Mouse (Mus musculus) kidney, postnatal 0 days (tissue): ENCODE measurements around the gene Ahnak. TPM values are rescaled to one million over a fixed set of nuclear protein-coding genes. Genes with fewer than 3 reads are reported as not detected.
A peak's percentile ranks its signal among the peaks of the same experiment; 100 is the strongest.

Experiments used
- ATAC-seq: fragments of 200-750 bp; cut with Nextera tagmentation; replicated peaks from 2 replicates; pipeline ENCODE4 v1.8.0; 2017; ENCODE audit warnings: low read depth, moderate number of reproducible peaks, moderate TSS enrichment, moderate library complexity; ENCODE audit not compliant: low FRiP score
- DNase-seq: peaks from one replicate; pipeline ENCODE4 v3.0.0-alpha.2; 2016; ENCODE audit warnings: low spot score
- H3K27ac ChIP-seq: fragments of 300-500 bp; sonication (generic); 2 replicates; pipeline ENCODE4 v1.5.1; 2014; ENCODE audit warnings: mild to moderate bottlenecking
- H3K27me3 ChIP-seq: fragments of 300-500 bp; sonication (generic); 2 replicates; pipeline ENCODE4 v1.6.1; 2014; ENCODE audit warnings: low read length, mixed read lengths; ENCODE audit not compliant: insufficient read depth
- H3K36me3 ChIP-seq: fragments of 300-500 bp; sonication (generic); 2 replicates; pipeline ENCODE4 v1.6.1; 2014; ENCODE audit warnings: low read length, mixed read lengths; ENCODE audit not compliant: insufficient read depth
- H3K4me1 ChIP-seq: fragments of 300-500 bp; sonication (generic); replicated peaks from 2 replicates; pipeline ENCODE4 v1.6.1; 2014; ENCODE audit warnings: antibody characterized with exemption, low read length, mixed read lengths; ENCODE audit not compliant: insufficient read depth
- H3K4me2 ChIP-seq: fragments of 300-500 bp; sonication (generic); 2 replicates; pipeline ENCODE4 v1.6.1; 2014; ENCODE audit warnings: mild to moderate bottlenecking, low read length, moderate library complexity, mixed read lengths
- H3K4me3 ChIP-seq: fragments of 300-500 bp; sonication (generic); replicated peaks from 2 replicates; pipeline ENCODE4 v1.5.1; 2014; ENCODE audit warnings: low read depth, low read length
- H3K9ac ChIP-seq: fragments of 300-500 bp; sonication (generic); 2 replicates; pipeline ENCODE4 v1.6.1; 2014; ENCODE audit warnings: low read depth, low read length
- H3K9me3 ChIP-seq: fragments of 300-500 bp; sonication (generic); replicated peaks from 2 replicates; pipeline ENCODE4 v1.6.1; 2016; ENCODE audit warnings: low read length, inconsistent platforms, mixed read lengths
- CTCF ChIP-seq: IDR thresholded peaks from 2 replicates; pipeline ENCODE4 v1.5.1; 2016; ENCODE audit warnings: antibody characterized with exemption, low read depth, mild to moderate bottlenecking, moderate library complexity
- WGBS: fragments of 180-500 bp; shearing (Covaris S2); extraction: QIAGEN DNeasy Blood & Tissue Kit; methylation state at CpG from one replicate; pipeline ENCODE4 v1.1.7; 2014; 5-methylcytosine and 5-hydroxymethylcytosine counted together
- polyA plus RNA-seq: library from polyadenylated mRNA; unstranded; fragments of >200 nt; fragmentation: Nextera tagmentation; extraction: Ambion mirVana; gene quantifications from 2 replicates; pipeline ENCODE4 v1.2.1, GENCODE M21; 2015

Ahnak gene
- polyA plus RNA-seq, 1 experiment from 2014 or later: 27.5 TPM

DNA sequence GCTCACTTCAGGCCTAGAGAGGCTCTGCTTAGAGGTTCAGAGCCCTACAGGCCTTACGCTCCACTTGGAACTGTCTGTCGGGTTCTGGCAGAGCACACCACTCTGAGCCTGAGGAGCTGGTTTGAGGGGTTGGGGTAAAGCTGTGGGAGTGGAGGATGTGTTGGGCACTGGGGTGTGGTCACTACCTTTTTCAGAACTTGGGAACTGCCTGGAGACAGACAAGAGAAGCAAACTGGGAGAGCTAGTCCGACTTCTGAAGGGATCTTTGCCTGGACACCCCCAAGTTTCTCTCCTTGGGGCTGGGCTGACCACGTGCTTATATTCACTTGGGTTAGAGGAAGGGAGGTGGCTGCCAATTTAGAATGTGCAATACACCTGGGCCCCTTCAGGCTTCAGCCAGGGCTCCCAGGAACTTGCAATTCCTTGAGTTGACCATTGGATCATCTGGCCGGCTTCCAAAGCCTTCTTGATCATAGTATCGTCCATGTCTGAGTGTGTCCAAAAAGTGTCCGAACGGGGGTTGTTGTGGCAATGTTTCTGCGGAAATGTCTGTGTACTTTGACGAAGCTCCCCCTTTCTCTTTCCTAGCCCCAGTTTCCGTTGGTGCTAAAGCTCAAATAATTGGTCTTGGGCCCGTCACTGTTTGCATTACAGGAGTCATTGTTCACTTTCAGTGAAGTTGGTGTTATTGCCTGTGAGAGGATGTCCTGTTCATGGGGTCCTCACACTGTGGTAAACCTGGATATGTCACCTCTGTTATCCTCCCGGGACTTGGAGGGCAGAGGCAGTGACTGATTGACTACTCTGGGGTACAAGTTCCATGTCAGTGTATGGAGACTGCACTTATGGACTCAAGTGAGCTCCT, 3.0 kb downstream of the Ahnak start:
- 0 out of 2 replicates have a peak overlapping the region, but pooled peaks have one; percentile 3 for H3K4me3 ChIP-seq
- WGBS: 65% methylated on average over 13 of the region's 13 CpGs
- H3K9me3 ChIP-seq: no peaks in the 10 kb centered on the region
- no peak for TF ChIP-seq CTCF
- DNase-seq (no peak), ATAC-seq (no peak)
- no peaks in the 10 kb centered on the region for H3K27me3 ChIP-seq
- H3K9ac ChIP-seq: peak overlapping the region; percentile 35; the same call in 1 of the 2 replicates
- H3K27ac ChIP-seq: peak overlapping the region; percentile 94
- no peaks in the 10 kb centered on the region for H3K36me3 ChIP-seq
- peak overlapping the region; percentile 90 for H3K4me2 ChIP-seq
- peaks cover 29% of the 10 kb centered on the region; the same call in 1 of the 2 replicates for H3K4me1 ChIP-seq

DNA sequence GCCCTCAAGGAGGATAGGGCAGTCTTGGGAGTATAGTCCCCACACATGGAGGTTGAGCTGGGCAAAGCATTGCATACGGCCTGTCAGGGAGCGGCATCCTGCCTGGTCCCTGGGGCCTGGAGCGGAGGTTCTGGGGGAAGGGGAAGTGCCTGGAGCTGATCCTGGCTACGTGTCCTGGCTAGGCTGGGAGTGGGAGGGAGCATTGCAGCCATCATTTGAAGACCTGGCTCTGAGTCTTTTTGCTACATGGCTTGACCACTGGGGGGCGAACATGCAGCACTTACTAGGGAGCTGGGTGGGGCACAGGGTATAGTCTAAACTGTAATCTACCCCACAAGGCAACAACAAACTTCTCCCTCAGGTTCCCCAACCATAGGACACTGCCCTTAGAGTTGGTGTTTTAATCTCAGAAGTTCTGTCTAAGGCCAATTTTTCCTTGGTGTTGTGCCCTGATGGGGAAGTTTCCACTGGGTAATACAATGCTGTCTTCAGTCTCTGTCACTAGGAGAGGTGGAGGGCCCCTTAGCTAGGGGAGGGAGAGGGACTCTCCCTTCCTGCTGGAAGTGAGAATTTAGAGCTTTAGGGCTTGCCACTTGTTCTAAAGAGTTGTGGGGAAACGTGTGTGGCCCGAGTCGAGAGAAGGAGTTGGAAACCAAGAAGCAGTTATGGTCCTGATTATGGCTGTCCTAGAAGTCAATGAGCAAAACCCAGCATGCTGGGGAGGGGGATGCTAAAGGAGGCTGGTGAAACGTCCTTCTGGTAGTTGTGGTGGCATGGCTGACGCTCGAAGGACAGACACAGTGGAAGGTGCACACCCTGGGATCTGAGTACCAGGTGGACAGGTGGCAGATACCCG, 3.9 kb downstream of the Ahnak start:
- H3K4me2 ChIP-seq: peak overlapping the region; percentile 90
- peak overlapping the region; percentile 35; the same call in 1 of the 2 replicates for H3K9ac ChIP-seq
- H3K27me3 ChIP-seq: no peaks in the 10 kb centered on the region
- H3K4me1 ChIP-seq: peaks cover 38% of the 10 kb centered on the region; the same call in 1 of the 2 replicates
- WGBS: 24% methylated on average over 12 of the region's 12 CpGs
- peak overlapping the region; percentile 94 for H3K27ac ChIP-seq
- no peaks in the 10 kb centered on the region for H3K36me3 ChIP-seq
- DNase-seq: peak; percentile 94
- ATAC-seq: 0 out of 2 replicates have a peak, but pooled peaks have one; percentile 6
- no peak overlapping the region for H3K4me3 ChIP-seq
- H3K9me3 ChIP-seq: no peaks in the 10 kb centered on the region
- peak; percentile 86 for TF ChIP-seq CTCF

DNA sequence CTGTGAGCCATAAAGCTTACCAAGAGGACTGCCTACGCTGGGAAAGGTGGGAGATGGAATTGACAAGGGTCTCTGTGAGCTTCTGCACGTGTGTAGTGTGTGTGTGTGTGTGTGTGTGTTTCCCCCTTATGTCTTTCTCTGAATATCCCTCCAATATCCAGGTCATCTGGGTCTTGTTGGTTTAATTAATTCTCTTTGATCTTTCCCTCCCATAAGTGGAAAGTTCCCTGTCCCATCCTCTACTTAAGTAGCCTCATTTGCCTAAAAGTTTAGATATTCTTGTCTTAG, 4.5 kb downstream of the Ahnak start:
- Histone ChIP-seq H3K27ac (0 out of 2 replicates have a peak overlapping the region, but pooled peaks have one; percentile 5), H3K4me1 (peaks cover 41% of the 10 kb centered on the region; the same call in 1 of the 2 replicates), H3K4me3 (no peak overlapping the region), H3K4me2 (no peak overlapping the region; the same call in 1 of the 2 replicates), H3K27me3 (no peaks in the 10 kb centered on the region), H3K9me3 (no peaks in the 10 kb centered on the region), H3K36me3 (no peaks in the 10 kb centered on the region), H3K9ac (no peak overlapping the region)
- ATAC-seq (no peak), DNase-seq (no peak)
- 55% methylated on average over 2 of the region's 2 CpGs for WGBS
- TF ChIP-seq CTCF: no peak

DNA sequence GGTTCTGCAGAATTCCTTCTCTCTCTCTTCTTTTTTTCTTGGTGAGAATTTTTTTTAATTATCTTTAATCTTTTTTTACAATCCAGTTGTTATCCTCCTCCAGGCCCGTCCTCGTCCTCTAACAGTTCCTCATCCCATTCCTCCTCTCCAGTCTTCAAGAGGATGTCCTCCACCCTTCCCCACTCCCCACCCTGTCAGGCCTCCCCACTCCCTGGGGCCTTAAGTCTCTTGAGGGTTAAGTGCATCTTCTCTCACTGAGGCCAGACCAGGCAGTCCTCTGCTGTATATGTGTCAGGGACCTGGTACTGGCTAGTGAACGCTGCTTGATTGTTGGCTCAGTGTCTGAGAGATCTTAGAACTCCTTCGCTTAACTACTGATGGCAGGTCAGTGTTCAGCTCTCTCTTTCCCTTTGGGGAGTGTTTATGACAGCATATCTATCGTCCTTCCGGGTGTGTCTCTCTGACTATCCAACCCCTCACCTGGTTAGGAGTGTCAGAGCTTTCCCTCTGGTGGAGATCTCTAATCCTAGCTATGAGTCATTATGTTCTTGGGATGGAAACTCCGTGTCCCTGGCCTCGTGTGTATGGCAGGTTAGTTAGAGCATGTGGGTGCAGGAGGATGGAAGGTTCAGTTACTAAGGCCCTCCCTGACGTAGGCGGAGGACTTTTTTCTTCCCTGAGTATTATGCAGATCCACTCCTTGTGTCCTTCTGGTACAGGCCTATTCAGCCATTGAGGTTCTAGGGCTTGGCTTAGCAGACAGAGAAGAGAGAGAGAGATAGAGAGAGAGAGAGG, 5.9 kb downstream of the Ahnak start:
- Histone ChIP-seq H3K4me1 (peaks cover 39% of the 10 kb centered on the region; the same call in 1 of the 2 replicates), H3K9ac (no peak overlapping the region), H3K4me3 (no peak overlapping the region), H3K27ac (no peak overlapping the region), H3K27me3 (no peaks in the 10 kb centered on the region), H3K4me2 (no peak overlapping the region), H3K9me3 (no peaks in the 10 kb centered on the region), H3K36me3 (no peaks in the 10 kb centered on the region)
- no peak for DNase-seq
- 72% methylated on average over 10 of the region's 10 CpGs for WGBS
- no peak for TF ChIP-seq CTCF
- ATAC-seq: no peak

DNA sequence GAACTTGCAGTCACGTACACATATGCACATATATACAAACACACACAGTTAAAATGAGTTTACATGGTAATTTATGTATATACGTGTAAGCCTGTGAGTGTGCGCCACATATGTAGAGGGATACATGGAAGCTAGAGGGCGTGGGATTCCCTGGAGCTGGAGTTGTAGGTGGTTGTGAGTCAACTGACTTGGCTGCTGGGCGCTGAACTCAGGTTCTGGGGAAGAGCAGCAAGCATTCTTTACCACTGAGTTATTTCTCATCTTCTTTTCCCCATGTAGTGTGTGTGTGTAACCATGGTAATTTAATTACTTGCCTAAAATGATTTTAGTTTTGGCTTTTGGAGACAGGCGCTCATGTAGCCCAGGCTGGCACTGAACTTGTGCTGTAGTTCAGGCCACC, 7.5 kb downstream of the Ahnak start:
- Histone ChIP-seq H3K27me3 (no peaks in the 10 kb centered on the region), H3K9ac (no peak overlapping the region), H3K4me3 (no peak overlapping the region), H3K27ac (no peak overlapping the region), H3K9me3 (no peaks in the 10 kb centered on the region), H3K4me1 (peaks cover 38% of the 10 kb centered on the region; the same call in 1 of the 2 replicates), H3K36me3 (peaks cover 7% of the 10 kb centered on the region; the same call in 1 of the 2 replicates), H3K4me2 (no peak overlapping the region)
- ATAC-seq (no peak), DNase-seq (no peak)
- WGBS: 98% methylated on average over 6 of the region's 6 CpGs
- no peak for TF ChIP-seq CTCF
